Comparison of ENCODE assay signal across 10 mouse cellular contexts in the genomic region with DNA sequence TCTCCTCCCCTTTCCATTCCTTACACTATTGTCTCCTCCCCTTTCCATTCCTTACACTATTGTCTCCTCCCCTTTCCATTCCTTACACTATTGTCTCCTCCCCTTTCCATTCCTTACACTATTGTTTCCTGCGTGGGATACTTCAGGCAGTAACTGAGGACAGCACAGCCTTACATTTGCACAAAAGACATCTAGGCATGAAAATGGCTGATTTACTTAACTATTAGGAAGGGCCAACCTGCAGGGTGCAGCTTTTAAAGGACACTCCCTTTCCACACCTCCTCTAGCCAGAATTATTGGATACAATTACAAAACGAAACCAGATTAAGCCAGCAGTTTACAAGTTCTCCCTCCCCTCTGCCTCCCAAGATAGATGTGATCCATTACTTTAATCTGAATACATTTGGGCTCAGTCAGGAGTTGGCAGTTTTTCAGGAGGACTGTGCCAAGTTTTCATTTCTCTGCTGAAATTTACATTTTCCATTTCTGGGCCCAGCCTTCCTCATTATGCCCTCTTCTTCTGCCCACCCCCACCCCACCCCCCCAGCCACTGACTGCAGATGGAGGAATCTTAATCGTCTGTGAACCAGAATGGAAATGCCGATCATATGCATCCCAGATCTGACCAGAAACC. TPM values are rescaled to one million over a fixed set of nuclear protein-coding genes. Genes with fewer than 3 reads are reported as not detected.
DNase-seq lines count a peak whose midpoint lies in the region; ATAC-seq lines count a peak whose summit lies in the region.
"Had no signal": no experiment of that assay in that cellular context is flagged by ENCODE, and none has a peak within 500 bp of the region (broad histone marks: within the 10 kb centered on the region; RNA-seq: fewer than 3 reads in every experiment).

No protein-coding gene starts in this region.

- ATAC-seq in hindbrain, embryonic 13.5 days (ENCODE audit: low FRiP score) = peak; percentile 71
- no peak for ATAC-seq in megakaryocyte, adult 5-6 weeks (ENCODE audit: poor library complexity, severe bottlenecking)

- no peak overlapping the region for H3K4me2 ChIP-seq in hindbrain, embryonic 13.5 days
- H3K4me2 ChIP-seq: embryonic facial prominence, embryonic 12.5 days had no signal

- 50% methylated on average over 4 of the region's 4 CpGs for whole genome bisulfite sequencing in hindbrain, embryonic 13.5 days
- WGBS in hindbrain, embryonic 10.5 days = 70% methylated on average over 4 of the region's 4 CpGs

- no peak overlapping the region for H3K4me3 ChIP-seq in hindbrain, embryonic 13.5 days
- H3K4me3 ChIP-seq in hindbrain, embryonic 10.5 days = no peak overlapping the region
- H3K4me3 ChIP-seq: embryonic facial prominence, embryonic 12.5 days had no signal

- intact Hi-C loops in left cerebral cortex, postnatal 4 days (cut with DNase I) = no loop called here

- H3K9me3 ChIP-seq in hindbrain, embryonic 13.5 days = no peaks in the 10 kb centered on the region
- no peaks in the 10 kb centered on the region for H3K9me3 ChIP-seq in hindbrain, embryonic 10.5 days
- H3K9me3 ChIP-seq: embryonic facial prominence, embryonic 12.5 days had no signal

- H3K36me3 ChIP-seq in hindbrain, embryonic 13.5 days = no peaks in the 10 kb centered on the region
- no peaks in the 10 kb centered on the region for H3K36me3 ChIP-seq in hindbrain, embryonic 10.5 days
- H3K36me3 ChIP-seq: embryonic facial prominence, embryonic 12.5 days had no signal

- no peak overlapping the region for H3K9ac ChIP-seq in hindbrain, embryonic 13.5 days
- H3K9ac ChIP-seq: embryonic facial prominence, embryonic 12.5 days had no signal

- H3K4me1 ChIP-seq in hindbrain, embryonic 13.5 days (replicated peaks) = peaks cover 5% of the 10 kb centered on the region; the same call in 1 of the 2 replicates
- H3K4me1 ChIP-seq in hindbrain, embryonic 10.5 days (replicated peaks) = no peaks in the 10 kb centered on the region
- H3K4me1 ChIP-seq: embryonic facial prominence, embryonic 12.5 days had no signal

- 0 out of 2 replicates have a peak overlapping the region, but pooled peaks have one; percentile 19 for H3K27ac ChIP-seq in hindbrain, embryonic 13.5 days
- H3K27ac ChIP-seq in hindbrain, embryonic 10.5 days = no peak overlapping the region

- DNase-seq in hindbrain, embryonic 10.5 days (ENCODE audit: low spot score) = no peak
- peak; percentile 55 for DNase-seq in adrenal gland, adult 8-10 months
- peak; percentile 28 to 82 for DNase-seq in frontal cortex, adult 2 months (ENCODE audit: extremely low spot score in 1 of 2, low spot score in 1 of 2)
- peak; percentile 38 for DNase-seq in left cerebral cortex, postnatal 4 days
- DNase-seq in urinary bladder, postnatal 4 days (ENCODE audit: low spot score in 2 of 2) = no peak
- DNase-seq in kidney, adult 8-10 months = no peak
- DNase-seq: kidney, postnatal 10 days had no signal

- H3K27me3 ChIP-seq in hindbrain, embryonic 13.5 days = 0 out of 2 replicates have a peak, but pooled peaks cover 4% of the 10 kb centered on the region
- no peaks in the 10 kb centered on the region for H3K27me3 ChIP-seq in hindbrain, embryonic 10.5 days (ENCODE audit: insufficient read depth, poor library complexity, severe bottlenecking)
- H3K27me3 ChIP-seq: embryonic facial prominence, embryonic 12.5 days had no signal

RNA-seq across cellular contexts. Expression of a gene that starts 15.6 kb away (rescaled TPM):
- polyA plus RNA-seq in hindbrain, embryonic 13.5 days (2015; fragmentation: Nextera tagmentation; extraction: Ambion mirVana) = 33.9 and 36.4 TPM in 2 replicates
- 27.8 and 28.5 TPM in 2 replicates for polyA plus RNA-seq in hindbrain, embryonic 10.5 days (2016; fragmentation: Nextera tagmentation; extraction: Ambion mirVana)
- 100 to 1,000 TPM in 2 of 4 experiments, 10 to 100 TPM in 2; 71.3 to 124 (median 96.4) TPM for total RNA-seq in adrenal gland, adult 8-10 months (2022)
- polyA plus RNA-seq in frontal cortex, adult 2 months (2012; rRNA removed) = 20.8 and 21.9 TPM in 2 replicates
- total RNA-seq in left cerebral cortex, postnatal 4 days (2021) = 10 to 100 TPM; 62.8 to 73.1 TPM
- total RNA-seq in megakaryocyte, adult 5-6 weeks (2015) = 21.9 and 23.8 TPM in 2 replicates
- 21.6 and 23.1 TPM in 2 replicates for total RNA-seq in megakaryocyte, adult 5-6 weeks (2017)

RNA-seq across cellular contexts. Expression of a gene that starts 54.3 kb away (rescaled TPM):
- polyA plus RNA-seq in hindbrain, embryonic 13.5 days (2015; fragmentation: Nextera tagmentation; extraction: Ambion mirVana) = 153 and 158 TPM in 2 replicates
- polyA plus RNA-seq in hindbrain, embryonic 10.5 days (2016; fragmentation: Nextera tagmentation; extraction: Ambion mirVana) = 59.0 and 60.0 TPM in 2 replicates
- total RNA-seq in adrenal gland, adult 8-10 months (2022) = 10 to 100 TPM; 37.0 to 41.8 (median 39.4) TPM
- 68.8 and 86.9 TPM in 2 replicates for polyA plus RNA-seq in frontal cortex, adult 2 months (2012; rRNA removed)
- 100 to 1,000 TPM; 167 to 174 TPM for total RNA-seq in left cerebral cortex, postnatal 4 days (2021)
- total RNA-seq in megakaryocyte, adult 5-6 weeks (2015) = 12.3 and 16.7 TPM in 2 replicates
- 10.5 and 12.5 TPM in 2 replicates for total RNA-seq in megakaryocyte, adult 5-6 weeks (2017)

Comparison
In these comparisons a context has a peak if more than half of its experiments do, and no peak if none do; other contexts are left out.
1. DNase-seq: peak in adrenal gland, adult 8-10 months (single experiment), frontal cortex, adult 2 months (2 of 2) and left cerebral cortex, postnatal 4 days (single experiment); none in hindbrain, embryonic 10.5 days (single experiment), urinary bladder, postnatal 4 days (0 of 2) and kidney, adult 8-10 months (0 of 2).